Mouse (Mus musculus) liver, adult 2 months (tissue): ENCODE measurements around the gene Prtn3. TPM values are rescaled to one million over a fixed set of nuclear protein-coding genes. Genes with fewer than 3 reads are reported as not detected.
A peak's percentile ranks its signal among the peaks of the same experiment; 100 is the strongest.

Source experiments
- DNase-seq: peaks from one replicate; pipeline ENCODE4 v3.0.0-alpha.2; 2011; ENCODE audit warnings: low read depth, low spot score; ENCODE audit errors: extremely low read depth
- H3K27ac ChIP-seq: fragments of 200-500 bp; replicated peaks from 2 replicates; pipeline ENCODE4 v1.5.1; 2012; ENCODE audit warnings: low read depth, mild to moderate bottlenecking, control low read depth, inconsistent platforms, low read length; ENCODE audit not compliant: insufficient read depth
- H3K27me3 ChIP-seq: fragments of 200-500 bp; 2 replicates; pipeline ENCODE4 v1.6.1; 2012; ENCODE audit warnings: mild to moderate bottlenecking, moderate library complexity, low read length, inconsistent platforms; ENCODE audit not compliant: control insufficient read depth, insufficient read depth
- H3K36me3 ChIP-seq: fragments of 200-500 bp; 2 replicates; pipeline ENCODE4 v1.6.1; 2012; ENCODE audit warnings: low read length, inconsistent platforms; ENCODE audit not compliant: control insufficient read depth, insufficient read depth
- H3K4me1 ChIP-seq: fragments of 200-500 bp; 2 replicates; pipeline ENCODE4 v1.6.1; 2011; ENCODE audit warnings: low read length; ENCODE audit not compliant: control insufficient read depth, insufficient read depth
- H3K4me3 ChIP-seq: fragments of 200-500 bp; 2 replicates; pipeline ENCODE4 v1.5.1; 2011; ENCODE audit warnings: low read depth, mild to moderate bottlenecking, control low read depth, low read length, moderate library complexity; ENCODE audit not compliant: insufficient read depth
- H3K79me2 ChIP-seq: fragments of 200-500 bp; 2 replicates; pipeline ENCODE4 v1.6.1; 2012; ENCODE audit warnings: inconsistent platforms, mild to moderate bottlenecking, low read length, moderate library complexity; ENCODE audit not compliant: control insufficient read depth, insufficient read depth
- H3K9ac ChIP-seq: fragments of 200-500 bp; 2 replicates; pipeline ENCODE4 v1.6.1; 2012; ENCODE audit warnings: low read depth, mild to moderate bottlenecking, control low read depth, inconsistent platforms, low read length
- CTCF ChIP-seq: fragments of 200-500 bp; IDR thresholded peaks from 2 replicates; pipeline ENCODE4 v1.5.1; 2011; ENCODE audit warnings: low read depth, low read length, control low read depth
- POLR2A ChIP-seq: fragments of 200-500 bp; IDR thresholded peaks from 2 replicates; pipeline ENCODE4 v1.6.1; 2011; ENCODE audit warnings: low read length, control low read depth; ENCODE audit not compliant: insufficient read depth; ENCODE audit errors: extremely low read depth
- WGBS: fragments of 180-500 bp; shearing (Covaris S2); methylation state at CpG from one replicate; pipeline ENCODE4 v1.1.7; 2018; 5-methylcytosine and 5-hydroxymethylcytosine counted together
- polyA plus RNA-seq: library from polyadenylated mRNA; depleted of rRNA; stranded (reverse); fragments of >200 nt; gene quantifications from 2 replicates; pipeline ENCODE4 v1.2.3, GENCODE M21; 2012
- total RNA-seq: library from RNA; depleted of rRNA; stranded (reverse); fragments of >200 nt; gene quantifications from 2 replicates; pipeline ENCODE4 v1.2.3, GENCODE M21; 2014

Gene Prtn3
- total and polyA plus RNA-seq, 2 experiments, result 1.1 TPM; not detected in 1

DNA sequence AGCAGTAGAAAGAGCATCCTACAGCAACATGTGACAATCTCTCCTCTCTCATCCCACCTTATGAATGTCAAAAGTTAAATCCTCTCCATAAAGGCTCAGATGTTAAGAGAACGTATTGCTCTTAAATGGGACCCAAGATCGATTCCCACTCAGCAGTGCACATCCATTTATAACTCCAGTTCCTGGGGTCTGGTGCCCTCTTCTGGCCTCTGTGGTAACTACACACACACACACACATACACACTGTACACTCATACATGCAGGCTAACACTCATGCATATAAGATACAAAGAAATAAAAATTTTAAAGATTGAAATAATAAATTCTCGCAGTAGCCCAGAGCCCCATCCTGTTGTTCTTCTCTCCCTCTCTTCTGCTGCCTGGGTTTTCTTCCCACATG is 37.4 kb upstream of the Prtn3 start:
- no peaks in the 10 kb centered on the region for H3K36me3 ChIP-seq
- WGBS, result 100% methylated on average over 3 of the region's 3 CpGs
- 0 out of 2 replicates have a peak, but pooled peaks cover 2% of the 10 kb centered on the region for H3K4me1 ChIP-seq
- no peaks in the 10 kb centered on the region for H3K27me3 ChIP-seq
- no peaks in the 10 kb centered on the region for H3K79me2 ChIP-seq
- TF ChIP-seq POLR2A (no peak), CTCF (no peak)
- no peak overlapping the region for H3K9ac ChIP-seq
- DNase-seq, result no peak
- H3K27ac ChIP-seq, result no peak overlapping the region
- H3K4me3 ChIP-seq, result no peak overlapping the region

DNA sequence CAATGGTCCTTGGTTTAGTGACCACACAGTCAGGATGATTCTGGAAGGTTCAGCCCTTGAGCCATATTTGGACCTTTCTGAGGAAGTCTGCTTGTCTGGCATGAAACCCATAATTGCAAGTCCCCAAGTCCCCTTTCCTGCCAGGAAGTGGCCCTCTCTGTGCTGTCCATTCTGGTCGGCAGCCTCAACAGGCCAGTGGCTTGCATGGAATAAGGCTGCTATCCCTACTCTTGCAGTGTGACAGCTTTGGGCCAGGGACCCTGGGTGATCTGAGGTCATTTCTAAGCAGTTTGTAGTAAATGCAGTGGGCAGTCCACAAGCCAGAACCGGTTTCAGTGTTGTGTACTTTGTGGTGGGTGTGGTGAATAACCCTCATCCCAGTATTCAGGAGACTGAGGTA is 36.1 kb upstream of the Prtn3 start:
- Histone ChIP-seq H3K4me1 (0 out of 2 replicates have a peak, but pooled peaks cover 2% of the 10 kb centered on the region), H3K4me3 (no peak overlapping the region), H3K27me3 (no peaks in the 10 kb centered on the region), H3K27ac (no peak overlapping the region), H3K36me3 (no peaks in the 10 kb centered on the region), H3K79me2 (no peaks in the 10 kb centered on the region), H3K9ac (no peak overlapping the region)
- DNase-seq, result peak; percentile 38
- WGBS, result 42% methylated on average over 2 of the region's 2 CpGs
- TF ChIP-seq POLR2A, result no peak
- no peak for TF ChIP-seq CTCF

DNA sequence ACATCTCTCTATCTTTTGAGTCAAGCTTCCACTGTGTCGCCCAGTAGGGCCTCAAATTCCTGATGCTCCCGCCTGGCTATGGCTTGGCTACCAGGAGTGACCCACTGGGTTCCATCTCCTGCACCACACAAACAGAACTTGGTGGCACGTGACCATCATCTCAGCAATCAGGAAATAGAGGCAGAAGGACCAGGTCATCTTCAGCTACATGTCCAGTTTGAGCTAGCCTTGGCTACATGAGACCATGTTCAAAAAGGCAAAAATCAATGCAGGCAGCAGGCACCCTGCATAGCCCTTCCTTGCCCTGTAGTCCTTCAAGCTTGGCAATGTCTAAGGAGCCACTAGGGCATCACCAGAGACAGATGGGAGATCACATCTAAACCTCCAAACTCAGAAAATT is 34.2 kb upstream of the Prtn3 start:
- WGBS, result 96% methylated on average over 3 of the region's 3 CpGs
- Histone ChIP-seq H3K4me1 (0 out of 2 replicates have a peak, but pooled peaks cover 2% of the 10 kb centered on the region), H3K4me3 (no peak overlapping the region), H3K27ac (no peak overlapping the region), H3K79me2 (no peaks in the 10 kb centered on the region), H3K27me3 (no peaks in the 10 kb centered on the region), H3K9ac (no peak overlapping the region), H3K36me3 (no peaks in the 10 kb centered on the region)
- no peak for DNase-seq
- no peak for TF ChIP-seq POLR2A
- no peak for TF ChIP-seq CTCF

DNA sequence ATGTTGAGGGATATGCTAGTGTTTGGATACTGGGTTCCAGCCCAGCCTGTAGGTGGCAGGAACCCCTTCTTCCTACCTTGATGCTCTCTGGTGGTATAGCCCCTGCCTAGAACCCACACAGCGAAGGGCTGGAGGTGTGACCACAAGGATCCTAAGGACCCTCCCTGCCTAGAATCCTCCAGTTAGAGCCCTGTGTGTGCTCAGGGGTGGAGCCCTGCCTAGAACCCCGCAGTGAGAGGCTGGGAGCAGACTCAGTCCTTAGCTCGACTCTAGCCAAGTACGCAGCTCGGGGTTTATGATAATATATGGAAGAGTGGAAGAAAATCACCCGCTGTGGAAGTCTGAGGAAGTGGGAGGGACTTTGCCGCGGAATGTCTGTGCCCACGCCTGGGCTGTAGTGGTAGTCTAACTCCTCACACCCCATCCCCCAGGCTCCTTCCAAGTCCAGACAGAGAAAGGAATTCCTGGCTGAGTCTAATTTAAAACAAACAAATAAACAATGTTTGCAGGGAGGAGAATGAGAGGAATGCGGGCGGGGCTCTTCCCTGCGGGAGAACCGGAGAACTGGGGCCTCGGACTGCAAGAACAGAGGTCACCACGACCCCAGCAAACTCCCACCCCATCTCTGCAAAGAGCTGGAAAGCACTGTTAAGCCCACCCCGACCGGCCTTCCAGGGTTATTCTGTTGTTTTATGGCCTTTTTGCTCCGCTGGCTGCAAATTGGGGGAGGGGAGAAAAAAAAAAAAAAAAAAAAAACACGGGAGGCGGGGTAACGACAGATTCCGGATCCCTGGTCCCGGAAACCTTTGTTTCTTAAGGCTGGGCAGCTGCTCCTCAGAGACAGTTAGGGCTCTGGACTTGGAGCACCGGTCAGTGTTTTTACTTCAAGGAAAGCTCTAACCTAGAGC is 33.4 kb upstream of the Prtn3 start:
- Histone ChIP-seq H3K4me1 (0 out of 2 replicates have a peak, but pooled peaks cover 2% of the 10 kb centered on the region), H3K27me3 (no peaks in the 10 kb centered on the region), H3K27ac (peak overlapping the region; percentile 38), H3K4me3 (peak overlapping the region; percentile 46), H3K79me2 (no peaks in the 10 kb centered on the region), H3K9ac (peak overlapping the region; percentile 48), H3K36me3 (no peaks in the 10 kb centered on the region)
- 4% methylated on average over 24 of the region's 24 CpGs for WGBS
- peak; percentile 41 for DNase-seq
- 0 out of 2 replicates have a peak, but pooled peaks have one; percentile 12 for TF ChIP-seq CTCF
- no peak for TF ChIP-seq POLR2A

DNA sequence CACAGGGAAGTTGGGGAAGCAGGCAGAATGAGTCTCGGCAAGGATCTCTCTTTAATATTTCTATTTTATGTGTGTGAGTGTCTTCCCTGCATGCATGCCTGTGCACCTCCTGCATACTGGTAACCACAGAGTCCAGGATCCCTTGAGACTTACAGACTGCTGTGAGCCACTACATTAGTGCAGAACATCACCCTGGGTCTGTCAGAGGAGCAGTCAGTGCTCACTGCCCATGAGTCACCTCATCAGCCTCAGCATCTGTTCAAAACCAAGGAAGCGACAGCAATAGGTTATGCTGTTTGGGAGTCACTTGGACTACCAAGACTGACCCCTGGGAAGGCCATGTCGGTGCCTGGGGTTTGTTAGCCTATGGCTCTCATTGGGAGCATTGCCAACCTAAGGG is 32.0 kb upstream of the Prtn3 start:
- no peak overlapping the region for H3K4me3 ChIP-seq
- H3K27me3 ChIP-seq, result no peaks in the 10 kb centered on the region
- no peak overlapping the region for H3K9ac ChIP-seq
- DNase-seq, result no peak
- TF ChIP-seq CTCF (no peak), POLR2A (no peak)
- H3K27ac ChIP-seq, result no peak overlapping the region
- 0 out of 2 replicates have a peak, but pooled peaks cover 2% of the 10 kb centered on the region for H3K4me1 ChIP-seq
- no peaks in the 10 kb centered on the region for H3K36me3 ChIP-seq
- 78% methylated on average over 3 of the region's 3 CpGs for WGBS
- H3K79me2 ChIP-seq, result no peaks in the 10 kb centered on the region

DNA sequence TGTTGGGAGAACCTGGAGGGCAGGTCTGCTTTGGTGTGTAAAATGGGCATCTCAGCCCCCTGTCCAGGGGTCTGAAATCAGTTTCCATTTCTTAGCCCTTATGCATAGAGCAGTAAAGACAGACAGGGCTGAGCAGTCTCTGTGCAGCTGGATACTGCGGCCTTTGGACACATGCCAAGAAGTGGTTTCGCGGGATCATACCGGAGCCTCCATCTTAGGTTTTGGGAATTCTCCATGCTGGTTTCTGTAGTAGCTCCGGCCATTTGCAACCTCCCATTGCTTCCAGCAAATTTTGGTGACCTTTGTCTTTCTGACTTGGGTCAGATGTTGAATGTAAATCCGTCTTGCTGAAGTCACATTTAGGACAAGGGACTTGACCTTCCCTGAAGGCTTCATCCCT is 30.8 kb upstream of the Prtn3 start:
- no peak overlapping the region for H3K4me3 ChIP-seq
- no peaks in the 10 kb centered on the region for H3K36me3 ChIP-seq
- H3K4me1 ChIP-seq, result no peaks in the 10 kb centered on the region
- no peak for TF ChIP-seq CTCF
- DNase-seq, result no peak
- no peak overlapping the region for H3K9ac ChIP-seq
- H3K79me2 ChIP-seq, result no peaks in the 10 kb centered on the region
- 64% methylated on average over 6 of the region's 6 CpGs for WGBS
- H3K27me3 ChIP-seq, result no peaks in the 10 kb centered on the region
- no peak overlapping the region for H3K27ac ChIP-seq
